Mouse (Mus musculus): ENCODE data around the gene Ankrd49.

The Ankrd49 gene

DNA sequence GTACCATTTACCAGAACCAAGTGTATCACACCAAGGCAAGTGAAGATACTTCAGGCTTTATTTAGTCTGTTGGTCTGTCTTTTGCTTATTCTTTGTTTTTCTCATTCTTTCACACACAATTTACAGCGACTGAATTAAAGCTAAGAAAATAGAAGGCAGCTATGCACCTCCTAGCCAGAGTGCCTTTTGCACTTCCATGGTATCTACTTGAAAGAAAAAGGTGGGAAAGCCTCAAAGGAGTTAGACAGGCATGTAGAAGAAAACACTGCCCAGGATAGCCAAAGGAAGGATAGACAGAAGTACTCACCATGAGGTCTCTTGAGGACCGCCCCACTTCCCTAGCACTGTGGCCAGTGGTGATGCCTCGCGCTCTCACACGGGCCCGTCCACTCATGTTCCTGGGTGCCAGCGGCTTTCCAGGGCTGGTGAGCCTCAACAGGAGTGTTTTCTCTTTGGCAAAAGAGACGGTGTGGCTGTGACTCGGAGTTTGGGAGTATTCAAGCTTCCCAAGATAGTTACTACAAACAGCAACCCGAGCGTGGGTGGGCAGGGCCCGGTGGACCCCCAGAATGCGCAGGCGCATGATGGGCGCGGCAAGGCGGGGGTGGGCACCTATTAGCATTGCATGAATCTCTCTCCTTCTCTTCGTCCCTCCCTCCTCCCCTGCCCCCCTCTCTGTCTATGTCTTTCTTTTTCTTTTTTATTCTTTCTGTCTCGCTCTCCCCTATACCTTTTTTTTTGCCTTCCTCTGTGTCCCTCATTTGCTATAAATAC is 44.3 kb downstream of the Ankrd49 start, which contains the start of gene Piwil4:
TSS of gene Piwil4 (minus strand) at position 583 of the 774 bp plus-strand sequence.
- DNase-seq (ENCODE audit: low read depth): no peak

GRCm38 (mm10) chr9:14739498-14740150 is 45.0 kb downstream of the Ankrd49 start:
- DNase-seq (ENCODE audit: low read depth): no peak

GRCm38 (mm10) chr9:14730941-14731541 is 53.6 kb downstream of the Ankrd49 start:
- DNase-seq (ENCODE audit: low read depth): no peak
